Mouse (Mus musculus) stomach, embryonic 16.5 days (tissue): ENCODE measurements around the gene Fbxo28. TPM values are rescaled to one million over a fixed set of nuclear protein-coding genes. Genes with fewer than 3 reads are reported as not detected.

Experiments used
- ATAC-seq: fragments of 200-750 bp; cut with Nextera tagmentation; 2 replicates; pipeline ENCODE4 v1.8.0; 2017; ENCODE audit warnings: moderate number of reproducible peaks, moderate TSS enrichment; ENCODE audit not compliant: insufficient read depth, low FRiP score
- H3K27ac ChIP-seq: fragments of 300-500 bp; sonication (generic); 2 replicates; pipeline ENCODE4 v1.5.1; 2014; ENCODE audit warnings: low read length
- H3K27me3 ChIP-seq: fragments of 300-500 bp; sonication (generic); 2 replicates; pipeline ENCODE4 v1.6.1; 2014; ENCODE audit warnings: low read length, control low read depth, mixed read lengths; ENCODE audit not compliant: control insufficient read depth, insufficient read depth
- H3K36me3 ChIP-seq: fragments of 300-500 bp; sonication (generic); 2 replicates; pipeline ENCODE4 v1.6.1; 2014; ENCODE audit warnings: low read length; ENCODE audit not compliant: control insufficient read depth, insufficient read depth
- H3K4me1 ChIP-seq: fragments of 300-500 bp; sonication (generic); 2 replicates; pipeline ENCODE4 v1.6.1; 2014; ENCODE audit warnings: low read length, control low read depth, mixed read lengths; ENCODE audit not compliant: control insufficient read depth, insufficient read depth
- H3K4me2 ChIP-seq: fragments of 300-500 bp; sonication (generic); 2 replicates; pipeline ENCODE4 v1.6.1; 2014; ENCODE audit warnings: low read depth, low read length, mixed read lengths
- H3K4me3 ChIP-seq: fragments of 300-500 bp; sonication (generic); replicated peaks from 2 replicates; pipeline ENCODE4 v1.5.1; 2014; ENCODE audit warnings: mild to moderate bottlenecking, low read length
- H3K9ac ChIP-seq: fragments of 300-500 bp; sonication (generic); 2 replicates; pipeline ENCODE4 v1.6.1; 2014; ENCODE audit warnings: low read length
- H3K9me3 ChIP-seq: fragments of 300-500 bp; sonication (generic); replicated peaks from 2 replicates; pipeline ENCODE4 v1.6.1; 2016; ENCODE audit warnings: low read length, control low read depth; ENCODE audit not compliant: control insufficient read depth
- WGBS: fragments of 180-500 bp; shearing (Covaris S2); extraction: QIAGEN DNeasy Blood & Tissue Kit; methylation state at CpG from one replicate; pipeline ENCODE4 v1.1.7; 2014; 5-methylcytosine and 5-hydroxymethylcytosine counted together
- polyA plus RNA-seq: library from polyadenylated mRNA; unstranded; fragments of >200 nt; fragmentation: Nextera tagmentation; extraction: Ambion mirVana; gene quantifications from 2 replicates; pipeline ENCODE4 v1.2.1, GENCODE M21; 2015

Fbxo28 gene
- polyA plus RNA-seq, 1 experiment from 2014 or later: 13.4 TPM

DNA sequence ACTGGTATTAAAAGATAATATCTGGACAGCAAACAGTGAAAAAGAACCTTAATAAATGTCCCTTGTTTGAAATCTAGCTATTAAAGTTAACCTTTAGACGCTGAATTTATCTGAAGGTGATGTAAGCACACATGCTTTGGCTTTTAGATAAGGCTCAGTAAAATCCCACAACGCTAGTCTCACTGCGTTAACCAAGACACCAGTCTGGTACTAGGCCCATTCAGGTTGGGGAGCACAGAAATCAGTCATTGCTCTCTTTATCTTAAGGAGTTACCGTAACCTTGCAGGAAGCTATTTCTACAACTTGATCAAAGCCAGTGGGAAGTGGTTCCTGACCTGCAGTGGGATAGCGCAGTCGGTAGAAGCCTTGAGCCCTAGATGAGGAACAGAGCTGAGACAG, 66.3 kb downstream of the Fbxo28 start:
- Histone ChIP-seq H3K4me2 (no peak overlapping the region), H3K27me3 (no peaks in the 10 kb centered on the region), H3K9me3 (no peaks in the 10 kb centered on the region), H3K4me3 (no peak overlapping the region), H3K36me3 (peaks cover 11% of the 10 kb centered on the region; the same call in 1 of the 2 replicates), H3K9ac (no peak overlapping the region), H3K4me1 (peaks cover 2% of the 10 kb centered on the region; the same call in 1 of the 2 replicates), H3K27ac (no peak overlapping the region)
- WGBS: 68% methylated on average over 6 of the region's 6 CpGs
- ATAC-seq: no peak

DNA sequence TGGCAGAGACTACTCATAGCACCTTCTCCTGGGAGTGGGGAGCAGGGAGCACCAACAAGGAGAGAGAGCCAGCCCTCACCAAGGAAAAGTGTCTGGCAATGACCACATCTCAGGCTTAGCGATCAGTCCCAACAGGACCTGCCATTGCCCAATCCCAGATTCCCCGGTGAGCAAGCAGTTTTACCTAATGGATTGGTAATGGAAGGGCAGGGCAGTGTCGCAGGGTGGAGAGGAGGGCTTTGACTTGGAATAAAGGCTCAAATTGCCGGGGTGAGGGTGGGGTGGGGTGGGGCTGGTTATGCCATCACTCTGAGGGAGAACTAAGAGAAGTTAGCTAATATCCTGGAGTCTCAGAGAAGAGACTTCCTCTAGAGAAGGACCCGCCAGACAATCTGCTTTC, 69.8 kb downstream of the Fbxo28 start:
- Histone ChIP-seq H3K9ac (no peak overlapping the region), H3K27me3 (no peaks in the 10 kb centered on the region), H3K4me2 (no peak overlapping the region), H3K4me1 (no peaks in the 10 kb centered on the region; the same call in 1 of the 2 replicates), H3K9me3 (no peaks in the 10 kb centered on the region), H3K36me3 (no peaks in the 10 kb centered on the region), H3K27ac (no peak overlapping the region), H3K4me3 (no peak overlapping the region)
- ATAC-seq: no peak
- 61% methylated on average over 5 of the region's 5 CpGs for WGBS

- no peak overlapping the region for H3K9ac ChIP-seq
- 82% methylated on average over 5 of the region's 5 CpGs for WGBS
- no peak for ATAC-seq
- H3K4me1 ChIP-seq: no peaks in the 10 kb centered on the region; the same call in 1 of the 2 replicates
- no peak overlapping the region for H3K4me3 ChIP-seq
- H3K9me3 ChIP-seq: no peaks in the 10 kb centered on the region
- no peak overlapping the region for H3K27ac ChIP-seq
- H3K27me3 ChIP-seq: no peaks in the 10 kb centered on the region
- no peaks in the 10 kb centered on the region for H3K36me3 ChIP-seq
- no peak overlapping the region for H3K4me2 ChIP-seq
Observed at GRCm38 (mm10) chr1:182271130-182271529, 70.3 kb downstream of the Fbxo28 start.

GRCm38 (mm10) chr1:182268317-182268716, 73.1 kb downstream of the Fbxo28 start:
- 55% methylated on average over 4 of the region's 4 CpGs for WGBS
- Histone ChIP-seq H3K9ac (no peak overlapping the region), H3K4me3 (no peak overlapping the region), H3K4me1 (no peaks in the 10 kb centered on the region), H3K27me3 (no peaks in the 10 kb centered on the region), H3K9me3 (no peaks in the 10 kb centered on the region), H3K36me3 (no peaks in the 10 kb centered on the region), H3K4me2 (no peak overlapping the region), H3K27ac (no peak overlapping the region)
- peak; percentile 62 for ATAC-seq

DNA sequence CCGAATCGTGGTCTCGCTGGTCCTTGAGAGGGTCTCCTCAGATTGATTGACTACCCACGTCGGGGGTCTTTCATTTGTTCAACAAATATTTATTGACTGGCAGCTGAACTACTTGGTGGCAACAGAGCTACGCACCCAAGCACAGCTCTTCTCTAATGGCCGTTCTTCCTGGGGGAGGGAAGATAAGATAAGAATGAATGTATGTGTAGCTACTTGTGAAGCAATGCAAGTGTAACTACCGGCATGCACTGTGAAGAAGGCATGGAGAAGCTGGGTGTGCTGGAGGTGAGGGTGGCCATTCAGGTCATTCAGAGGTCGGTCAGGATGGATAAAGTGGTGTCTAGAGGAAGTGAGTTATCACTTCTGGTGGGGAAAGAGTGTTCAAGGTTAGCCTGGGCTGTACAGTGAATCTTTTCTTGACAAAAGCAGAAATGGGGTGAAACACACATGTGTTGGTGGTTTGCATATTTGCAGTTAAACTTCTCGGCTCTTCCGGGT, 75.4 kb downstream of the Fbxo28 start:
- Histone ChIP-seq H3K36me3 (no peaks in the 10 kb centered on the region), H3K9me3 (no peaks in the 10 kb centered on the region), H3K9ac (no peak overlapping the region), H3K27me3 (no peaks in the 10 kb centered on the region), H3K27ac (no peak overlapping the region), H3K4me3 (no peak overlapping the region), H3K4me2 (no peak overlapping the region), H3K4me1 (no peaks in the 10 kb centered on the region)
- WGBS: 78% methylated on average over 11 of the region's 11 CpGs
- no peak for ATAC-seq

Other genes with a start within 250 kb of the Fbxo28 start
- gene Srp9, start 216.9 kb downstream of the Fbxo28 start, polyA plus RNA-seq: 140 and 160 TPM in 2 replicates
- gene Vmn1r1, start 177.1 kb downstream of the Fbxo28 start, polyA plus RNA-seq: not detected in 2 replicates
- gene Degs1, start 58.8 kb downstream of the Fbxo28 start, polyA plus RNA-seq: 146 TPM in 2 replicates
- gene Trp53bp2, start 67.5 kb upstream of the Fbxo28 start, polyA plus RNA-seq: 18.7 and 19.3 TPM in 2 replicates
- gene Capn2, start 176.0 kb upstream of the Fbxo28 start, polyA plus RNA-seq: 127 and 139 TPM in 2 replicates
- gene Capn8, start 223.4 kb upstream of the Fbxo28 start, polyA plus RNA-seq: 3.3 and 4.9 TPM in 2 replicates